Mouse (Mus musculus): ENCODE results near the gene Gm20532.

GRCm38 (mm10) chr2:26582203-26582602, 4.2 kb upstream of the Gm20532 start:
- no peak for TF ChIP-seq CTCF (conservative IDR thresholded peaks at IDR 0.05; ENCODE audit: low read length)
- TF ChIP-seq POU5F1 (IDR thresholded peaks at IDR 0.05; ENCODE audit: borderline replicate concordance, low read length), result no peak
- no peak for TF ChIP-seq NANOG (IDR thresholded peaks at IDR 0.05; ENCODE audit: borderline replicate concordance, low read length)

All from E14TG2a.4 (cell line).